Mouse (Mus musculus) stomach, embryonic 15.5 days (tissue): Measurements from ENCODE around the gene Krtcap3. TPM values are rescaled to one million over a fixed set of nuclear protein-coding genes. Genes with fewer than 3 reads are reported as not detected.

Source experiments
- ATAC-seq: fragments of 200-750 bp; cut with Nextera tagmentation; 2 replicates; pipeline ENCODE4 v1.8.0; 2017; ENCODE audit warnings: low read depth, moderate number of reproducible peaks, moderate TSS enrichment; ENCODE audit not compliant: insufficient read depth, low FRiP score
- H3K27ac ChIP-seq: fragments of 300-500 bp; sonication (generic); 2 replicates; pipeline ENCODE4 v1.5.1; 2015; ENCODE audit warnings: mild to moderate bottlenecking, inconsistent platforms
- H3K27me3 ChIP-seq: fragments of 300-500 bp; sonication (generic); replicated peaks from 2 replicates; pipeline ENCODE4 v1.6.1; 2015; ENCODE audit warnings: inconsistent platforms
- H3K36me3 ChIP-seq: fragments of 300-500 bp; sonication (generic); 2 replicates; pipeline ENCODE4 v1.6.1; 2015; ENCODE audit warnings: inconsistent platforms
- H3K4me1 ChIP-seq: fragments of 300-500 bp; sonication (generic); 2 replicates; pipeline ENCODE4 v1.6.1; 2015; ENCODE audit warnings: inconsistent platforms
- H3K4me2 ChIP-seq: fragments of 300-500 bp; sonication (generic); 2 replicates; pipeline ENCODE4 v1.6.1; 2015; ENCODE audit warnings: mild to moderate bottlenecking, inconsistent platforms
- H3K4me3 ChIP-seq: fragments of 300-500 bp; sonication (generic); replicated peaks from 2 replicates; pipeline ENCODE4 v1.5.1; 2015; ENCODE audit warnings: inconsistent platforms
- H3K9ac ChIP-seq: fragments of 300-500 bp; sonication (generic); 2 replicates; pipeline ENCODE4 v1.6.1; 2015; ENCODE audit warnings: inconsistent platforms
- H3K9me3 ChIP-seq: fragments of 300-500 bp; sonication (generic); 2 replicates; pipeline ENCODE4 v1.6.1; 2016; ENCODE audit warnings: inconsistent platforms
- WGBS: fragments of 180-500 bp; shearing (Covaris S2); methylation state at CpG from one replicate; pipeline ENCODE4 v1.1.7; 2015; 5-methylcytosine and 5-hydroxymethylcytosine counted together
- polyA plus RNA-seq: library from polyadenylated mRNA; unstranded; fragments of >200 nt; fragmentation: Nextera tagmentation; extraction: Ambion mirVana; gene quantifications from 2 replicates; pipeline ENCODE4 v1.2.1, GENCODE M21; 2015

Gene Krtcap3
- polyA plus RNA-seq, 1 experiment from 2014 or later: 65.4 TPM

GRCm38 (mm10) chr5:31290521-31291360 lies 39.2 kb downstream of the Krtcap3 start, which contains the start of gene Ift172:
TSS of gene Ift172 (minus strand) at chr5:31291116.
- Histone ChIP-seq H3K4me2 (peak within 1 kb of the TSS; percentile 84), H3K4me3 (peak within 1 kb of the TSS; percentile 62), H3K9me3 (no peaks in the 10 kb centered on the region), H3K36me3 (0 out of 2 replicates have a peak, but pooled peaks cover 2% of the 10 kb centered on the region), H3K27me3 (no peaks in the 10 kb centered on the region), H3K9ac (peak within 1 kb of the TSS; percentile 39; the same call in 1 of the 2 replicates), H3K27ac (peak within 1 kb of the TSS; percentile 82), H3K4me1 (peaks cover 15% of the 10 kb centered on the region; the same call in 1 of the 2 replicates)
- ATAC-seq: peak; percentile 95
- WGBS: 2% methylated on average over 45 of the region's 45 CpGs

- Histone ChIP-seq H3K9me3 (no peaks in the 10 kb centered on the region), H3K9ac (no peak overlapping the region; the same call in 1 of the 2 replicates), H3K4me3 (peak overlapping the region; percentile 62), H3K36me3 (no peaks in the 10 kb centered on the region), H3K27ac (peak overlapping the region; percentile 82), H3K4me2 (peak overlapping the region; percentile 84), H3K4me1 (peaks cover 15% of the 10 kb centered on the region; the same call in 1 of the 2 replicates), H3K27me3 (no peaks in the 10 kb centered on the region)
- WGBS: 4% methylated on average over 9 of the region's 9 CpGs
- ATAC-seq: no peak
These were observed 39.8 kb downstream of the Krtcap3 start for GRCm38 (mm10) chr5:31291361-31291688.

GRCm38 (mm10) chr5:31294964-31295605 lies 43.6 kb downstream of the Krtcap3 start:
- peaks cover 9% of the 10 kb centered on the region; the same call in 1 of the 2 replicates for H3K4me1 ChIP-seq
- peak overlapping the region; percentile 77 for H3K4me3 ChIP-seq
- H3K9ac ChIP-seq: peak overlapping the region; percentile 70
- H3K4me2 ChIP-seq: peak overlapping the region; percentile 87
- H3K27me3 ChIP-seq: no peaks in the 10 kb centered on the region
- ATAC-seq: peak; percentile 11; the same call in 1 of the 2 replicates
- H3K9me3 ChIP-seq: no peaks in the 10 kb centered on the region
- 7% methylated on average over 29 of the region's 29 CpGs for WGBS
- H3K27ac ChIP-seq: peak overlapping the region; percentile 23; the same call in 1 of the 2 replicates
- no peaks in the 10 kb centered on the region for H3K36me3 ChIP-seq

GRCm38 (mm10) chr5:31295606-31296141 lies 44.2 kb downstream of the Krtcap3 start, which contains the start of gene Fndc4:
TSS of gene Fndc4 (minus strand) at chr5:31296080.
- H3K4me2 ChIP-seq: peak within 1 kb of the TSS; percentile 87
- ATAC-seq: peak; percentile 33; the same call in 1 of the 2 replicates
- peak within 1 kb of the TSS; percentile 77 for H3K4me3 ChIP-seq
- H3K9me3 ChIP-seq: no peaks in the 10 kb centered on the region
- H3K36me3 ChIP-seq: no peaks in the 10 kb centered on the region
- peak within 1 kb of the TSS; percentile 23; the same call in 1 of the 2 replicates for H3K27ac ChIP-seq
- peaks cover 6% of the 10 kb centered on the region; the same call in 1 of the 2 replicates for H3K4me1 ChIP-seq
- no peaks in the 10 kb centered on the region for H3K27me3 ChIP-seq
- H3K9ac ChIP-seq: peak within 1 kb of the TSS; percentile 70
- WGBS: under 1% methylated on average over 37 of the region's 46 CpGs

- Histone ChIP-seq H3K4me2 (peak within 1 kb of the TSS; percentile 87; the same call in 1 of the 2 replicates), H3K4me1 (peaks cover 6% of the 10 kb centered on the region; the same call in 1 of the 2 replicates), H3K9ac (no peak within 1 kb of the TSS), H3K27ac (no peak within 1 kb of the TSS), H3K36me3 (no peaks in the 10 kb centered on the region), H3K27me3 (no peaks in the 10 kb centered on the region), H3K4me3 (no peak within 1 kb of the TSS), H3K9me3 (no peaks in the 10 kb centered on the region)
- ATAC-seq: no peak
- 55% methylated on average over 13 of the region's 13 CpGs for WGBS
These were observed 45.7 kb downstream of the Krtcap3 start, which contains the start of gene Gckr for GRCm38 (mm10) chr5:31297047-31297757. TSS of gene Gckr (plus strand) at chr5:31297443.

GRCm38 (mm10) chr5:31297981-31298380 lies 46.5 kb downstream of the Krtcap3 start:
- no peaks in the 10 kb centered on the region for H3K27me3 ChIP-seq
- WGBS: 66% methylated on average over 3 of the region's 3 CpGs
- H3K27ac ChIP-seq: no peak overlapping the region
- ATAC-seq: no peak
- H3K4me1 ChIP-seq: peaks cover 6% of the 10 kb centered on the region; the same call in 1 of the 2 replicates
- H3K4me2 ChIP-seq: no peak overlapping the region
- H3K4me3 ChIP-seq: no peak overlapping the region
- H3K36me3 ChIP-seq: no peaks in the 10 kb centered on the region
- no peaks in the 10 kb centered on the region for H3K9me3 ChIP-seq
- H3K9ac ChIP-seq: no peak overlapping the region

- Histone ChIP-seq H3K4me3 (no peak overlapping the region), H3K27ac (no peak overlapping the region), H3K27me3 (no peaks in the 10 kb centered on the region), H3K4me1 (peaks cover 6% of the 10 kb centered on the region; the same call in 1 of the 2 replicates), H3K9me3 (no peaks in the 10 kb centered on the region), H3K9ac (no peak overlapping the region), H3K36me3 (no peaks in the 10 kb centered on the region), H3K4me2 (no peak overlapping the region)
- WGBS: 50% methylated on average over 2 of the region's 2 CpGs
- no peak for ATAC-seq
These were observed 47.0 kb downstream of the Krtcap3 start for GRCm38 (mm10) chr5:31298486-31298885.

GRCm38 (mm10) chr5:31301866-31302265 lies 50.4 kb downstream of the Krtcap3 start:
- Histone ChIP-seq H3K9ac (no peak overlapping the region), H3K4me1 (no peaks in the 10 kb centered on the region), H3K9me3 (no peaks in the 10 kb centered on the region), H3K36me3 (no peaks in the 10 kb centered on the region), H3K4me3 (no peak overlapping the region), H3K4me2 (no peak overlapping the region), H3K27me3 (no peaks in the 10 kb centered on the region), H3K27ac (no peak overlapping the region)
- 65% methylated on average over 8 of the region's 8 CpGs for WGBS
- no peak for ATAC-seq

Other genes with a start within 250 kb of the Krtcap3 start
- gene Atraid, start 203.4 kb upstream of the Krtcap3 start, polyA plus RNA-seq: 151 and 157 TPM in 2 replicates
- gene Slc5a6, start 202.8 kb upstream of the Krtcap3 start, polyA plus RNA-seq: 8.9 and 10.4 TPM in 2 replicates
- 23.0 and 26.7 TPM in 2 replicates for gene Cad, start 196.9 kb upstream of the Krtcap3 start, polyA plus RNA-seq
- gene Dnajc5g, start 145.4 kb upstream of the Krtcap3 start, polyA plus RNA-seq: not detected in 2 replicates
- gene Slc30a3, start 143.5 kb upstream of the Krtcap3 start, polyA plus RNA-seq: 0.26 and 0.37 TPM in 2 replicates
- 0.62 TPM in 1 of 2 replicates, not detected in the other for gene Trim54, start 135.0 kb upstream of the Krtcap3 start, polyA plus RNA-seq
- not detected in 2 replicates for gene Ucn, start 112.9 kb upstream of the Krtcap3 start, polyA plus RNA-seq
- gene Mpv17, start 97.4 kb upstream of the Krtcap3 start, polyA plus RNA-seq: 58.8 and 63.0 TPM in 2 replicates
- gene Gm29609, start 71.8 kb upstream of the Krtcap3 start, polyA plus RNA-seq: 0.68 and 1.8 TPM in 2 replicates
- gene Gtf3c2, start 71.5 kb upstream of the Krtcap3 start, polyA plus RNA-seq: 53.4 and 69.6 TPM in 2 replicates
- 115 and 132 TPM in 2 replicates for gene Snx17, start 58.5 kb upstream of the Krtcap3 start, polyA plus RNA-seq
- gene Eif2b4, start 58.3 kb upstream of the Krtcap3 start, polyA plus RNA-seq: 60.3 and 68.3 TPM in 2 replicates
- gene Zfp513, start 49.4 kb upstream of the Krtcap3 start, polyA plus RNA-seq: 8.6 and 9.8 TPM in 2 replicates
- 124 and 125 TPM in 2 replicates for gene Ppm1g, start 31.0 kb upstream of the Krtcap3 start, polyA plus RNA-seq
- 140 and 141 TPM in 2 replicates for gene Nrbp1, start 10.8 kb upstream of the Krtcap3 start, polyA plus RNA-seq
- gene Gm9970, start 10.5 kb upstream of the Krtcap3 start, polyA plus RNA-seq: 0.44 and 0.53 TPM in 2 replicates
- gene Ift172, start 39.4 kb downstream of the Krtcap3 start, polyA plus RNA-seq: 27.2 and 31.1 TPM in 2 replicates
- 38.3 and 38.6 TPM in 2 replicates for gene Fndc4, start 44.4 kb downstream of the Krtcap3 start, polyA plus RNA-seq
- 0.86 and 1.4 TPM in 2 replicates for gene Gckr, start 45.8 kb downstream of the Krtcap3 start, polyA plus RNA-seq
- gene Zfp512, start 200.7 kb downstream of the Krtcap3 start, polyA plus RNA-seq: 44.5 and 45.0 TPM in 2 replicates
- gene 4930548H24Rik, start 234.0 kb downstream of the Krtcap3 start, polyA plus RNA-seq: 0.10 TPM in 1 of 2 replicates, not detected in the other
- gene Gpn1, start 243.1 kb downstream of the Krtcap3 start, polyA plus RNA-seq: 46.4 and 48.2 TPM in 2 replicates